Mouse (Mus musculus): ENCODE data around the gene 4930451I11Rik.

GRCm38 (mm10) chr7:126809723-126810369 lies 21.6 kb downstream of the 4930451I11Rik start:
- TF ChIP-seq CTCF (IDR thresholded peaks at IDR 0.05; ENCODE audit: control insufficient read depth, insufficient read depth, insufficient replicate concordance, low read depth, low read length) (no peak), POLR2A (IDR thresholded peaks at IDR 0.05; ENCODE audit: control insufficient read depth, low read depth, low read length) (no peak)
